Mouse (Mus musculus): ENCODE measurements around the gene D430041D05Rik.
A peak's percentile ranks its signal among the peaks of the same experiment; 100 is the strongest.

The D430041D05Rik gene

DNA sequence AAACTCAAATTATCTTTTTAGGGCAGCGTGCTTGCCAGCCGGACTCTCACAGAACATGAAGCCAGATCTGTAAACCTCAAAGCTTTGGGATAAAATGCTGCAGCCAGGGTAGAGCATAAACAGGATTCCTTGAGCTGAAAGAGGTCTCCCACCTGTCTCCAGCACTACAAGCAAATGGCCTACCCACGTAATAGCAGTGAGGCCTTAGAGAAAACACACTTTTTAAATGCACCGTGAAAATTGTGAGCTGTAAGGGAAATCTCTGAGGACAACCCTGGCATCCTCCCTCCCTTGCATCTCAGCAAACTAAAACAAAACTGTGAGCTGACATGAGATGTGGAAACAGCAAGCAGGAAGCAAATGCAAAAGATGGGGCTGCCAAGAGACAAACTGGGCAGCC lies 253.0 kb downstream of the D430041D05Rik start:
- no peak for DNase-seq (ENCODE audit: low spot score in 2 of 2)

DNA sequence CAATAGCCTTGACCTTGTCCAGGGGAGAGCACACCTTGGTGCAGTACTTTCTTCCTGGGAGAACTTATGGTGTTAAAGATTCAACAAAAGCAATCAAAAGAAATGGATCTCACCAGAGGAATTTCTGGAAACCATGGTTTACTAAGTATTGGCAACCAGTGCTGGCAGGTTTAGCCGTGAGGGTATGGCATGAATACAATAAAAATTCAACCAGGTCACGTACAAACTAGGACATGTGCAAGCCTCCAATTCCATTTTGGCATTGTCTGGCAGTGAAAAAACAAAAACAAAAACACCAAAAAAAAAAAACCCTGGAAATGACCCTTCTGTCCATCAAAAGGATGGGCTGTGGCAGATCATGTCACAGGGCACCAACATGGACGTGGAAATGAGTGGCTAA lies 256.9 kb downstream of the D430041D05Rik start:
- DNase-seq (ENCODE audit: low spot score in 2 of 2) = no peak

DNA sequence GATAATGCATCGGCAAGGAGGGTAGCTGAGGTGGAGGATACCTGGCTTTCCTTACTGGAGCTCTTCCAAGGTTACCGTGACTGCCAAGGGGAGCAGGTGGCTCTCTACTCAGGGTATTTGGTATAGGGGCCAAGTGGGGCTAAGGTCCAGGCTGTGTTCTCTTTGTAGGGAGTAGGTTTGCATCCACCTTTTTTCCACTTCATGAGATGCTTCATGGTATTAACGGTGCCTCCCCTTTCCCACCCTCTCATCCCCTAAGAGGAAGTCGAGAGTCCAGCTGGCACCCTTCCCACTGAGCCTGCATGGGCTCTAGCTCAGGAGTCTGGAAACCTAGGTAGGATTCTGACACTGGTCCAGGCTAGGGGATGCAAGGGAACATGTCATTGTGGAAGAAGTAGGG lies 257.5 kb downstream of the D430041D05Rik start:
- DNase-seq (ENCODE audit: low spot score in 2 of 2) = no peak

DNA sequence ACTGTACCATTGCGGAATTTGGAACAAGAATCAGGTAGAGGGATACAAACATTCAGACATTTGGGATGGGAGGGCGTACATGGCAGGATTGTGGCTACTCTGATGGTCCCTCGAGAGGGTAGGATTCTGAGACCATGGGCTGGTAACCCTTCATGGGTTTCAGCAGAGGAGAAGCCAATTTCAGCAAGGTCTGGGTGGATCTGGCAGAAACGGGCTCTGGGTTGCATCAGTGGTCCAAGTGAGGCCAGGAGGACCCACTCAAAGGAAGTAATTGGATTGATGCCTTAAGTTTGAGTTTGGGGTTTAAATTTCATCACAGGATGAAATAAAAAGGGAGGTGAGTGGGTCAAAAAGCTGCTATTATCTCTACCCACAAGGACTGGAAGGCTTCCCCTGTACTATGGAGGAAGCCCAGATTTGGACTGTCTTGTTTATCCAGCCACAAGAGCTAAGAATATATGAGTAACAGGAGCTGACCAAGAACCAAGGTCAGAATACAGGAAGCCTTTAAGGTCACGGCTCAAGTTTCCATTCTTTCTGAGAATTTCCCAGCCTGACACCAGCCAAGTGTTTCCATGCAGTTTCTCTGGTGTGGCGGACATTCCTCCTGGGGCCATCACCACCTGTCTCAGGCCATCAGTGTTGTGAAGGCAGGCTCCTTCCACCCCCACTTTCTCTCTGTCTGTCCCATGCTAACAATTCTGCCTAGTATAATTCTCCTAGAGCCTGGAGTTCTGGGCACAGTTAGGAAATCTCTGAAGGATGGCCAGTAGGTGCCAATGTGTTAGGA lies 260.0 kb downstream of the D430041D05Rik start:
- DNase-seq (ENCODE audit: low spot score in 2 of 2) = no peak

DNA sequence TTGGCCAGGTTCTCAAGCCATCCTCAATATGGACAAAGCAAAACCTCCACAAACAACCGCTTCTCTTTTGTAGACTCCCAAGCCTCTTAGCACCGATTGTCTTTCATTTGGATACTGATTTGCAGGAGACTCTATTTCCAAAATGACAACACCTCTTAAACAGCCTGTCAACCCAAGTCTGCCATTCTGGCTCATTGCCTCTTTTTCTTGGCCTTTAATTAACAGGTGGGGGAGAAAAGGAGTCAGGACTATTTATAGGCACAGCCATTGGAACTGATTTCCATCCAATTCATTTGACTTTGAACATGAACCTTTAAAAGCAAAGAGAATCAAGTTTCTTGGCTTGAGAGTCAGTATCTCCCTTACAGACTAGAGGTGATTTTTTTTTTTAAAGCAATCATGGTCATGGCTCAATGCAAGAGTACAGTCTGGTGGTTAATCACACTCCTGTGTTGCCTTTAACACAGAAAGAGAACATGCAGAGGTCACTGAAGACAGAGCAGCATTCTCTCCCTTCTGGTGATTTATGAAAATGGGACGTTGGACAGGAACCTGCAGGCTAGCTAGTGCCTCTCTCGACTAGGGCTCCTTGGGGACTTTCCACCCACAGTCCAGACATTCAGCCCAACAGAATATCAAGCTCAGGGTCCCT lies 262.8 kb downstream of the D430041D05Rik start:
- no peak for DNase-seq (ENCODE audit: low spot score in 2 of 2)

DNA sequence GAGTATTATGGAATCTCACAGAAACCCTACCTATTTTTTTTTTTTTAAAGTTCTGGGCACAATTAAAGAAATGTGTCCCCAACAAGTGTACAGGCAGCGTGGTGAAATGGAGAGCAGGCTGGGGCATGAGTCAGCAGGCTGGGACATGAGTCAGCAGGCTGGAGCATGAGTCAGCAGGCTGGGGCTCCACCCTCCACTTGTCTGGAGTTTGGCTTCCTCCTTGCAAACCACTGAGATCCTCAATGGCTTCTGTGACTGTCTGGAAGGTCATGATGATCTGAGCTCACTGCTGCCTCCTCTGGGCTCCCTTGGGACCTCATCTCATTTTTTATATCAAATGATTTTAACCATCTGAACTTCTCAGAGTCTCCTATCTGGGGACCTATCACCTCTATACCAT lies 264.8 kb downstream of the D430041D05Rik start:
- no peak for DNase-seq (ENCODE audit: low spot score in 2 of 2)

DNA sequence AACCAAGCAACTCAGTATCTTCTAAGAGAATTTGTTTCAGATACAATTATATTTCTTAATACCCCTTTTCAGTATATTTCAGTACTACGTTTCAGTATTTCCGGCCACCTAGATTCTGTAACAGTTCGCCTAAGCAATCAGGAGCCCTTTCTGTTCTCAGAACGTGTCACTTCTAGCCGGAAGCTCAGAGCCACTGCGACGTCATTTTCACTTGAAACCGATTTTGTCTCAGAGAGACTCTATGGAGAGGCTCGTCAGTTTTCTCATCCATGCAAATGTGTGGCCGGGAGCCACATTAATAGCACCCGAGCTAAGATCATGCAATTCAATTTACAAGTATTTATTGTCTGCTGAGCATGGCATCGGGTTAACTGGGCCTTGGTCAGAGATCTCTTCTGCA lies 266.8 kb downstream of the D430041D05Rik start:
- no peak for DNase-seq (ENCODE audit: low spot score in 2 of 2)

DNA sequence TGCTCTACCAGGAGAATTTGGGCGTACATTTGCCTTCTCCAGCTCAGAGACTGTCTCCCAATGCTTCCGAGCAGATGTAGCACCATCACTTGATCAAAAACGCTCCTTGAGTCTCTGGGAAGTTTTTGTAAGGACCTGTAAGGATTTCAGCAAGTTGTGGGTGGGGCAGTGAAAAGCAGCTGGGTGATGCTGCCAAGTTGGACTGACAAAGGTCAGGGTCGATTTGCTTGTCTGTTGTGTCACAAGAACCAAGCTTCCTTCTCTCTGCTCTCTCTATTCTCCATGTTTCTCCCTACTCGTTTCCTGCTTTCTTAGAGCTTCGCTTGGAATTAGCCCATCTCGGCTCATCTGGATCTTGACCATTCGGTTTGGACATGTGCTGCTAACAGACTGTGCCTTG lies 268.7 kb downstream of the D430041D05Rik start:
- DNase-seq (ENCODE audit: low spot score in 2 of 2) = no peak

DNA sequence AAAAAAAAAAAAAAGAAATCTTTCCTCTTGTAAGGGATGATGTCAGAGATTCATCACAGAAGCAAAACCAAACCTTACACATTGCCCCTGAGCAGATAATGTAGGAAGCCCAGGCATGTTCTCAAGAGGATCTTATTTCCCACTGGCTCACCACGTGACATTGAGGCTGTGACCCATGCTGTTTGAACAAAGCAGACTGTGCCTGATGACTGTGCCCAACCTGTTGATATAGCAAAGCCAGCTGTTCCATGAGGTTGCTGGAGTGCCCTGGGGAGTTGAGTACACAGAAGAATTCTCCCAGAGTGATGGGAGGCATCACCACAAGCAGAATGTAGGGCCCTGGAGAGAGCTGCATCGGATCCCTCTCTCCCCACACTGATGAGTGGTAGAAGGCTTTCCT lies 274.9 kb downstream of the D430041D05Rik start:
- DNase-seq (ENCODE audit: low spot score in 2 of 2) = no peak

DNA sequence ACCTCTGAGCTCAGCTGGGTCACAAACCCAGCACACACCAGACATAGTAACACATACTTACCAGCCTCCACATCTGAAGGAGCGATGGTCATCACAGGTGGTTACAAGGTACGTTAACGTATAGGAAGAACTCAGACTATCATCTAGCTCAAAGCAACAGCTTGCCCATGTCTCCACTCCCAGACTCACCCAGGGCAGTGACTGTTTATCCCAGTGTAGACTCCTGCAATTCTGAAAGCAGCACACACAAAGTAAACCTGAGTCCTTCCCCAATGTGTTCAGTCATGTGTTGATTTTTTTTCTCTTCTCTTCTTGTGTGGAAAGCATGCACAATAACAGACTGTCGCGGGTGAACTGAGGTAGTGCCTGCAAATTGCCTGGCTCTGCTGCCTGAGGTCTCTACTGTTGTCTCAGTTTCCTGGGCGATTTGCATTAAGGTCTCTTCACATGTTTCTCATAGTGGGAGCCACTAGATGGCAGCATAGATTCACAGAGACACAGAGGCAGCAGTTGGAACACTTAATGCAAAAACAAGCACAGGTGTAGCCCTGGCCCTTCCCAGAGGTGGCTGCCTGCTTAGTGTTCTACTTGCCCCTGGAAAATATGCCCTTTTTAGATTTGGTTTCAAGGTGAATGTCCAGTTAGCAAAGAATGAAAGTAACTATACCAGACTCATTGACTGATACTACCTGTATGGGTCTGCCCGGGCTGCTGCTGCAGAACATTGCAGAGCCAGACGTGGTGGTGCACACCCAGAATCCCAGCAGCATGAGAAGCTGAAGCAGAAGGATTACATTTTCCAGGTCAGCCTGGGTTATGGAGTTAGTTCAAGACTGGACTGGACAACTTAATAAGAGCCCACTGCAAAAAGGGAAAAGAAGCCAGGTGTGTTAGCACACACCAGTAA lies 276.4 kb downstream of the D430041D05Rik start:
- DNase-seq (ENCODE audit: low spot score in 2 of 2) = peak in 1 of 2 experiments; percentile 51

DNA sequence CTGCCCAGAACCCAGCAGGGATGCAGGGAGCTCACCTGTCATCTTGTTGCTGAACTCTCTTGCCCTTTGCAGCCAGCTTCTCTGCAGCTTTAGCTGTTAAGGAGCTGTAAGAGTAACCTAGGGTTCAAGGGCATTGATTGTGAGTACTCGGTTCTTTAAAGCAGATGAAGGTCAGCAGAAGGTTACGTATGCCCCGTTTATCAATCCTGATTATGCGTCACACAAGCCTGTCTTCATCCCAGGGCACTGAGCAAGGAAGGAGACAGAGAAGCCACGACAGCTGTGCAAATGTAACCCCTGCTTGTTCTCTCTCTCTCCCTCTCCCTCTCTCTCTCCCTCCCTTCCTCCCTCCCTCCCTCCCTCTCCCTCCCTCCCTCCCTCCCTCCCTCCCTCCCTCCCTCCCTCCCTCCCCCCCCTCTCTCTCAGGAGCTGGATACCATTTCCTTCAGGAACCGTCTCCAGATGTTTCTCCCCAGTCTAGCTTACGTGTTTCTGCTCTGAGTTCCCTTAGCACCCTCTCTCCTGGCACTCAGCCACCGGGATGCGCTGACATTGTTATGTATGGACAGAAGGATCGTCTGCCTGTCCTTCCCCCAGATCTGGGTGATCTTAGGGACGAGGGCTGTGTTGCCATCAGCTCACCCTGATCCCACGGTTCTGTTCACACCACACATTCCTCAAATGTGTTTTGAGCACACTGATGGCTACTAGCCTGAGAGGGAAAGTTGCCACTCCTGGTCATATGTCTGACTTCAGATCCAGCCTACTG lies 277.6 kb downstream of the D430041D05Rik start:
- no peak for DNase-seq (ENCODE audit: low spot score in 2 of 2)

DNA sequence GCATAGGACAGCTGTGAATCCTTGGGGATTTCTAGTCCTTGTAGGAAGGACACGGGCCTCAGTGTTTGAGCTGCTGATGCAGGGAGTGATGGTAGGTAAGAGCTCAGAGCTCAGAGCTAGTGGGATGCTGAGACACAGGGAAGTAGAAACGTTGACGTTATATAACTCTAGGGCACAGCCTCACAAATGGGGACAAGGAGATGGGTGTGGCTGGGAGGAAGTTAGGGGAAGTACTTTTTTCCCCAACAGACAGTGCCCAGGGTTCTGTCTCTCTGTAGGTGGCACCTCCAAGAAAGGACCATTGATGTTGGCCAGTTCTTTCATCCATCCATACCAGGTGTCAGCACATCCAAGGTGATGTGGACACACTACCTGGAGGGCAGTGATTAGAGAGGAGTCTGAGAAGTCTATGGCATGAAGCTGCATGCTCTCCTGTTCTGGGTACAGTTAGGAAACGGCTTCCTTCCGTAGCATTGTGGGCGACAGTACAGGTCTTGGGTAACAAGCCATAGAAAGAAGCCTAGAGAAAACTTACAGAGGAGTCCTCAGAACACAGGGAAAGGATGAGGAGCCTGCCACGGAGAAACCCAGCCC lies 278.4 kb downstream of the D430041D05Rik start:
- DNase-seq (ENCODE audit: low spot score in 2 of 2) = no peak

DNA sequence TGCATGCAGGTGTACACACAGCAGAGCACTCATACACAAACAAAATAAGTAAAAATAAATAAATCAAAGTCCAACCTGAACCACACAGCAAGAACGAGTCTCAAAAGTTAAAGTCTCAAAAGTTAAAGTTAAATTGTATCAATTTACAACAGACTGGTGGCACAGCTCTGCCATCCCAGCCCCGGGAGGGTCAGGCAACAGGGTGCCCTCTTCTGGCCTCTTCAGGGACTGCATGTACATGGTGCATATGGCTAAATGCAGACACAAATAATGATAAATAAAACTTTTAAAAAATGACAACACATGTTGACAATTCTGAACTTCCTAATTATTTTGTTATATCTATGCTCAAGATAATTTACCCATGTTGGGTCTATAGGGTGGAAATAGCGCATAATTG lies 279.8 kb downstream of the D430041D05Rik start:
- no peak for DNase-seq (ENCODE audit: low spot score in 2 of 2)

DNA sequence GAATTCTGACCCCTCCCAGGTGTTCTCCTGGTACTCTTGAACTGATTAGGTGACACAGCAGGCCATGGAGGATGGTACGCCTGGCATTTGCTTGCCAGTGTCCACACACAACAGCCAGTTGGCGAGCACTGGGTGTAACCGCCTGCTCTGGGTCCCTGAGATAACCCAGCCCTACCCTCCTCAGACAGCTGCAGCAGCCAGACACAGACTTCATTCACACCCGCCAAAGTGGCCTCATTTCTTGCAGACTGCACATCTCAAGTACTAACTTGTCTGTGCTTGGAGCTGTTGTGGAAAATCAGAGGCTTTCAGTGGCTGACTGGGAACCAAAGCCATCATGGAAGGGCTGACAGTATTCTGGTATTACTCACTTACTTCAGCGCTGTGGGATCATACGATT lies 280.6 kb downstream of the D430041D05Rik start:
- DNase-seq (ENCODE audit: low spot score in 2 of 2) = no peak

DNA sequence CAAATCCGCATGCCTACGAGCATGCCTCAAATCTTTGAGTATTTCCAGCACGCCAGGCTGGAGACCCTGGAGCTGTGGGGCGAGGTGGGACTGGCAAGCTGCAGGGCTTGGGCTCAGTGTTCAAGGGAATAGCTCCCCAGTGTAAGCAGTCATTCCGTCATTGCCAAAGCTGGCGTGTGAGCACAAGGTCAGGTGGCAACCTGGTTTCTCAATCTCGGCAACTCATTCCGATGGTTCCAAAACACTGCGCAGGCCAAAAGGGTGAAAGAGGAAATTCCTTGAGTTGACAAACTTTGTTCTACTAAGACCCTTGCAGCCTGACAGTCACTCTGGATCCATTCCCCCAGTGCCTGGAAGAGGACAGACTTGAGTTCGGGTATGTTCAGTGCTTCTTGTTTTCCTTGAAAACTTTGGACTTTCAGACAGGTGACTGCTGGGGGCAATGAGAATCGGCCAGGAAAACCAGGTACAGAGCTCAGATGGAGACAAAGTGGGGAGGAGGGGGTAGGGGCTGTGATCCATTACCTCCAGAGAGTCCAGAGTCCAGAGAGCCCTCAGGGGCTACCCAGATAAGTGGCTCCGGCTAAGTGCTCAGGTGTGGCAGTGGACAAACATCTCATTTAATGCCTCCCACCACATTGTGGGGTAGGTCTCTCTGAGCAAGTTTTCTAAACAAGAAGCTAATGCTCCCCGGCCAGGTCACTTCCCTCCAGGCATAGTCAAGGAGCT lies 281.8 kb downstream of the D430041D05Rik start:
- no peak for DNase-seq (ENCODE audit: low spot score in 2 of 2)

DNA sequence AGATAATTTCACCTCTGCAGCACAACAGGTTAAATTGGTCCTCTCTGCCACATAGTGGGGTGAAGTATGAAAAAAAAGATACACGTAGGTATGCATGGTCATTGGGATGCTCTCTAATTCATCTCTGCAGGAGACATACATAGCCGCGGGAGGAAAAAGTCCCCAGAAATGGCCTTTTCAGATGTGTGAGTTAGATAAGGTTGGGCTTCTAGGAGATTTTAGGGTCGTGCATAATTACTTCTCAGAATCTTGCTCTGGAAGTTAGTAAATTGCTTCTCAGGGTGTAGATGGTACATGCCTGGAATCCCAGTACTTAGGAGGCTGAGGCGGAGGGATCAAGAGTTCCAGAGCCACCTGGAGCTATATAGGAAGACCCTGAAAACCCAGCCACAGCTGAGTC lies 286.7 kb downstream of the D430041D05Rik start:
- no peak for DNase-seq (ENCODE audit: low spot score in 2 of 2)

DNA sequence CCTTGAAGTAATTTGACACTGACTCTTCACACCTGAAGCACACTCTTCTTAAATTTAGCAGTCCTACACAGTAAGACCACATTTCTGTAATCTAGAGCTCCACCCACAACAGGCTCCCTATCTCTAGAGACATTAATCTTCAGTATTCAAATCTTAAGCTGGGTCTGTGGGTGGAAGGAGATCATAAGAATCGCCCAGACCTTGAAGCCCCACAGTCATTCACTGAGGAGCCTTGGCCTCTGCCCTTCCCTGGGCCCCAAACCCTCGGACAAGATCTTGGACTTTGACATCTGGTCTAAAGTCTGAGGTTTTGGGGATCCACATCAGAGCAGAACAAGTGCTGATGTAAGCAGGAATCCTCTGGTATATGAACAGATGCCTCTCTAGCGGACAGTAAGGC lies 287.3 kb downstream of the D430041D05Rik start:
- DNase-seq (ENCODE audit: low spot score in 2 of 2) = no peak

DNA sequence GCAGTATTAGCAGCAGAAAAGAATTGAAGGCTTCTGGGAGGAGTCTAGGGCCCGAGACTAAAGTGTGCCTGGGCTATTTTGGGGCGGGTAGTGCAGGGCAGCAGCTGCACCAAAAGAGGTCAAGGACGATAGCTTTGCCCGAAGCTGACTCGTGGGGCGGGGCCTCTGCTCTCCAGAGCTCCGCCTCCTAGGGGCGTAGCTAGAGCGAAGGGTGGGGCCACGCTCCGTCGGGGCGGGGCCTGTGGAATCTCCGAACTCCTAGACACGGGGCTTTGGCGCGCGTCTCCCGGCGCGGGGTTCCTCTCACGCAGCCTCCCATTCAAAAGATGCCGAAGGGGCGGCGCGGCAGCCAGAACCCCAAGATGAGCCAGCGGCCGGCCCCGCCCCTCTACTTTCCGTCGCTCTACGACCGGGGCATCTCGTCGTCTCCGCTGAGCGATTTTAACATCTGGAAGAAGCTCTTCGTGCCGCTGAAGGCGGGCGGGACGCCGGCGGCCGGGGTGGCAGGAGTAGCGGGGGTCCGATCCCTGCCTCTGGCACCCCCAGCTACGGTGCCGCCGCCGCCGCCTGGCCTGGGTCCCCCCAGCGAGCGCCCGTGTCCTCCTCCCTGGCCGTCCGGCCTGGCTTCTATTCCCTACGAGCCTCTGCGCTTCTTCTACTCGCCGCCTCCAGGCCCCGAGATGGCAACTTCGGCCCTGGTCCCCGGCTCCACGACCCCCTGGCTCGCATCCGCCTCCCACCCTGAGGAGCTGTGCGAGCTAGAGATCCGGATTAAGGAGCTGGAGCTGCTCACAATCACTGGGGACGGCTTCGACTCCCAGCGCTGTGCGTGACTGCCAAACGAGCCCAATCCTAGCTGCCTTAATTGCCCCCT lies 288.1 kb downstream of the D430041D05Rik start, which contains the start of gene A930018P22Rik:
TSS of gene A930018P22Rik (plus strand) at position 265 of the 874 bp plus-strand sequence.
- peak; percentile 72 to 82 for DNase-seq (ENCODE audit: low spot score in 2 of 2)
